Mouse (Mus musculus) Muller cell, postnatal 12 days (primary cell): ENCODE results near the gene Pax6.
A peak's percentile ranks its signal among the peaks of the same experiment; 100 is the strongest.

Experiments
- DNase-seq: peaks from one replicate; pipeline ENCODE4 v3.0.0-alpha.2; 2015; ENCODE audit errors: inconsistent ontology term

The Pax6 gene

DNA sequence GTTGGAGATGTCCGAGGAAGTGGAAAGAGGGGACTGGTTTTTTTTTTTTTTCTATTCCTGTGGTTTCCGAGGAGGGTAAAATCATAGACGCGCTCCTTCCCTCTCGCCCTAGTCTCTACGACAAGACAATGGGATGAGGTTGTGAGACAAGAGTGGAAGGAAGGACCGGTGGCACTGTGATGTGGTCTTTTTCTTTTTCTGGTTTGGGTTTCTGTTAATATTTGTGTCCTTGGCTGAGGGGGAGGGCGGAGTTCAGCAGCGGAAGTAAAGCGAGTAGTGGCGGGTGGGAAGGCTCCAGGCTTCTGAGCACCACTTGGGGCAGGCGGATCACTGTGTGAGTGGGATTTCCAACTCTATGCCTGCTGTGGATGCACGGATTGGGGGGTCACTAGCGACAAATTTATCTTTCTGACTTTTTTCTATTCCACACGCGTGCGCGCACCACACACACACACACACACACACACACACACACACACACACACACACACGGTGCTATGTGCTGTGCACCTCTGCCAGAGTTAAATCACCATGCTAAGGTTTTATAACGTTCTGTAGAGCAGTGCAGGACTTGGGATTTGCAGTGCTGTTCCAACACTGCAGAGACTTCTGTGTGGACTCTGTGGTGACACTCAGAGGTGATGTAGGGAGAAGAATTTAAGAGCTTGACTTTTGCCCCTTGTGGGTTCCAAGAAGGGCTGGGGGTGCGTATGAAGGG is 14.1 kb downstream of the Pax6 start:
- no peak for DNase-seq

DNA sequence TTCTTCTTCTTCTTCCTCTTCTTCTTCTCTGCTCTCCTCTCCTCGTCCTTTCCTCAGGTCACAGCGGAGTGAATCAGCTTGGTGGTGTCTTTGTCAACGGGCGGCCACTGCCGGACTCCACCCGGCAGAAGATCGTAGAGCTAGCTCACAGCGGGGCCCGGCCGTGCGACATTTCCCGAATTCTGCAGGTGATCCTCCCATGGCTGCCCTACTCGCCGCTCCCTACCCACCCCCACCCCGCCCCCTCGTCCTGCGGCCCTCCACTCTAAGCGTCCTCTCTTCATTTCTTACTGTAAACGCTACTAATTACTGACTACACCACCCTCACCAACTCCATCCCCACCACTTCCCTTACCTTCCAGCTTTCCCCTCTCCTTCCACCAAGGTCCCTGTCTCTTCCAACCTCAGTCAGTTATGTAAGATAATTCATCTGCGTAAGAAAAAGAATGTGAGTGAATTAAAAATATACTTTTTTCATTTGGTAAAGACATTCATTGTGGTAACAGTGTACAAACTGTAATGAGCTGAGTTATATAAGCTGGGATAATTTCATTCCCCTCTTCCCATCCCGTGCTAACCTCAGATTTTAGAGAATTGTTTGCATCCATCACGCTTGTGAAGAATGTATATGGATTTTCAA is 15.2 kb downstream of the Pax6 start:
- no peak for DNase-seq

DNA sequence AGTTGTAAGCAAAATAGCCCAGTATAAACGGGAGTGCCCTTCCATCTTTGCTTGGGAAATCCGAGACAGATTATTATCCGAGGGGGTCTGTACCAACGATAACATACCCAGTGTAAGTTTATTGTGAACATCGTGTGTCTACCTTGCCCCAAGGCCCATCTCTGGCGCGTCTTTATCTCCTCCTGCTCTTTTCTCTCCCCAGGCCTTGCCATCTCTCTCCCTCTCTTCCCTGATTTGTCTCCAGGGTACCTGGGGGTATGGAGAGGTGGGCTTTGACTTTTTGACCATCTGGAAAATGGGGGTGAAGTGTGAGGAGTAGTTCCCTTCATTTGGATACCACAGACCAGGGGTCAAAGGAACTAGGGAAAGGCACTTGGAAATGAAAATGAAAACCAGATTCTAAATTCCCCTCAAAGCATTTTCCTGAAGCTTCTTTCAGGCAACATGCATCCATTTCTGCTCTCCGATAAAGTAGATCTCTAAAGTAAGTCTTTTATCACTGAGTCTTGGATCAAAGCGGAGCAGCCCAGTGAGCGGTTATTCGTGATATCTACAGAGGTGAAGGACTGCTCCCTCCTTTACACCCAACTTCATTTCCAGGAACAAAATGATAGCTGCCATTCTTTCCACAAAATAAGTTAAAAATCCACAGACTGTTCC is 16.4 kb downstream of the Pax6 start:
- DNase-seq, result no peak

DNA sequence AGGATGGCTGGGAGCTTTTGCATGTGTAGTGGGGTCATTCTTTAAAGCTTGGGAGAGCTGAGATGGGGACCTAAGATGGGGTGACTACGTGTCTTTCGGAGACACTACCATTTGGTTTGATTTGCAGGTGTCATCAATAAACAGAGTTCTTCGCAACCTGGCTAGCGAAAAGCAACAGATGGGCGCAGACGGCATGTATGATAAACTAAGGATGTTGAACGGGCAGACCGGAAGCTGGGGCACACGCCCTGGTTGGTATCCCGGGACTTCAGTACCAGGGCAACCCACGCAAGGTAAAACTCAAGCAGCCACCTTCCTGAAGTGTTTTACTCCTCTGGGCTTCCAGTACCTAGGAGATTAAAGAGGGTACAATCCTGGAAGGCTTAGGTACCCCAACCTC is 17.0 kb downstream of the Pax6 start:
- DNase-seq, result no peak

DNA sequence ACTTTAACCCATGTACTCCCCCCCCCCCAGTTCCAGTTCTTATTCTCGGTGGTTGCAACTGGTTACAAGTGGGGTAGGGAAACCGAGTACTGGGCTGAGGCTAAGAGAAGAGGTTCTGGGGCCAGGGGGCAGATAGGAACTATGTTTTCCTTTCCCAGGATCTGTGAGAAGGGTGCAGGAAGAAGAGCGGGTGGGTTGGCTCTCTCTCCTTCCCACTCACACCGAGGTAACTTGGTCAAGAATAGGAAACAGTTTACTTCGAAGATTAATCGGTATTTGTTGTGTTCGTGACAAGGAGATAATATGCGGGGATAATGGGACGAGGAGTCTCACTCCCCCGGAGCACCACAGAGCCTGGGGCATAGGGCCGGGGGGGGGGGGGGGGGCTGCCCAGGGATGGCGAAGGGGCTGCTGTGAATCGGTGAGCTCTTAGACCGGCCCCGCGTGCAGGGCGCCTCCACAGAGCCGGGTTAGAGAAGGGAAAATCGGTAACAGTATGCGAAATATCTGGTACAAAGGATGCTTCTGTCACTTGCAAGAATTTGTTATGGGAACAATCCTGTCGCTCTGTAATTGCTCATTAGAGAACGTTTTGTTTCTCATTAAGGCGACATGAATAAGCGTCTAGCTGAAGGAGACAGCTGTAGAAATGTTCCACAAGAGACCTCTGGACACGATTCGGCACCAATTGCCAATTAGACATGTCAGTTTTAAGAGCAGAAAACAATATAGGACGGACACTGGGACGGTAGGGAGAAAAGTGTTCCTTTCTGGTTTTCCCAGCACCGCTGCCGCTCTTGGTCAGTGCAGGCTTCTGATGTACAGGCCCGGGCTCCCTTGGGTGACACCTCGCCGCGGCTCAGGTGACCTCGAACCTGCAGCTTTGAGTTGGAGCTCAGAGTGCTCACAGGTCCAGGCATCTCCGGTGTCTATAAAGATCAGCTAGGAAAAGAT is 17.9 kb downstream of the Pax6 start:
- peak; percentile 89 for DNase-seq

DNA sequence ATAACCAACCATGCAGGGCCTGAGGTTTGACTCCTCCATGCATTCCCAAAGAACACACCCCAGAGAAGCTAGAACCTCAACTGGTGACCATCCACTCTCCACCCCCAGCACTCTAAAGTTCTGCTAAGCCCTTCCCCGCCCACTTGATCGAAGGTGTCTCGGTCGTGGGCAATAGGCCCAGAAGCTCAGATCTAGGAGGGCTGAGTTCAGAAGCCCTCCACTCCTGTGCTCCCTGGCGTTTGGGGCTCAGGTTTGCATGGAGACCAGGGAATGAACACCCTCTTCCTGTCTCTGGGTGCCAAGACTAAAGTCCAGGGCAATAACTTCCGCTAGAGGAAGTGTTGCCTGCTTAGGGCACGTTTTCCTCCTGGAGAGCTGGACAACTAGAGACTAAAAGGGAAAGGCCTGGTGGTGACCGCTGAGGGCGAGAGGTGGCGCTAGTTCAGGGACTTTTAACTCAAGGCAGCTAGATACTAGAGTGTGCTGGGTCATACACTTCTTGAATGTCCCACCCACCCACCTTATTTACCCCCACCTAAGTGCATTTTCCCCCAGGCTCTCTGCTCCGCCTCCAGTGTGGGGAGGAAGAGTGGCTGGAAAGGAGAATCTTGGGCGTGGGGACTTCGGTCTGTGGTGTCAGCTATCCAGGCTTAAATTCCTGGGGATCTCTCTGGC is 18.8 kb downstream of the Pax6 start:
- peak; percentile 93 for DNase-seq

DNA sequence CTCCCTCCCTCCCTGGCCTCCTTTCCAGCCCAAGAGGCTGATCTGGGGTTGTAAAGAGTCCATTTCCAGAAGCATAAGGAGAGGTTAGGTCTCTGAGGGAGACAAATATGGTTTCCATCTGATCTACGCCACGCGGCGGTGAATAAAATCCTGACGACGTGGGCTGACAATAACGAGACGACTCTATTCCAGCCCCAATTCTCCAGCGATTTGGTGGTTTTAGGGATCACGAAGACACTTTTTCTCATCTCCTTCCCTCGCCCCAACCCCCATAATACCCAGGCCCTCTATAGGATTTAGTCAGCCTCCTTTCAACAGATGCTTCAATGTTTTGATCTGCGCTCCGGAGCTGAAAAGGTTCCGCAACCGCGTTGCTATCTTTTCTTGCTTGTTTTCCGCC is 19.3 kb downstream of the Pax6 start:
- no peak for DNase-seq

DNA sequence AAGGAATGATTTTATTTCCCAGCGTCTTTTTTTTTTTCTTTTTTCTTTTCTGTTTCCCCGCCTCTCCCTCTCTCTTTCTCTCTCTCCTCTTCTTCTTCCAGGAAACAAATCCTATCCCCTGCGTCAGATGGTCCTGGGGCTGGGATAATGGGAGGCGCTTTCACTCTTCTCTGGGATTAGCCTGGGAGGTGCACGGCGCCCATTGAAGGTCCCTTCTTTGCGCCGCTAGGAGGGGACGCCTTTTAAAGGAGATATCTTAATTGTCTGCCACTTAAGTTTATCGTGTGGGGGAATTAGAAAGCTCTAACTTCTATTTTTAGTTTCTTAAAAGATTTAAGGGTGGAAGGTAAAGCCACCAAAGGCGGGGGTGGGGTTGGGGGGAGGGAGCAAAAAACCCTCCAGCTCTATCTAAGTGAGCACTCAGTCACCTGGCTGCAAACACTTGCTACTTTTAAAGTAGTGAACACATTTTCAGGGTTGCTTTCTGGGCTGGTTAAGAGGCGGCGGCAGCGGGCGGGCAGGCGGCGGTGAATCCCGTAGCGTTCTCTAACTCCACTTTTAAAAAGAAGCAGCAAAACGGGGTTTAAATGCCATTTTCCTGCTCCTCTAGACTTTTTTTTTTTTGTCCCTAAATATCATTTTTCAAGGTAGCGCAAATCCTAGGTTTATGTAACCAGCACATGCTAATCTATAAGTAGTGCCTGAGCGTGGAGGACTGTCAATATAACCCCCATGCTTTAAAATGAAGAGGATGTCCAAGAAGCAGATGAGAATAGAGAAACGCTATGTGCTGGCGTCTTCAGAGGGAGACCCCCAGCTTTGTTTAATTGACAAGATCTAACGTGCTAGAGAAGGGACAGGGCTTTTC is 20.0 kb downstream of the Pax6 start:
- no peak for DNase-seq

DNA sequence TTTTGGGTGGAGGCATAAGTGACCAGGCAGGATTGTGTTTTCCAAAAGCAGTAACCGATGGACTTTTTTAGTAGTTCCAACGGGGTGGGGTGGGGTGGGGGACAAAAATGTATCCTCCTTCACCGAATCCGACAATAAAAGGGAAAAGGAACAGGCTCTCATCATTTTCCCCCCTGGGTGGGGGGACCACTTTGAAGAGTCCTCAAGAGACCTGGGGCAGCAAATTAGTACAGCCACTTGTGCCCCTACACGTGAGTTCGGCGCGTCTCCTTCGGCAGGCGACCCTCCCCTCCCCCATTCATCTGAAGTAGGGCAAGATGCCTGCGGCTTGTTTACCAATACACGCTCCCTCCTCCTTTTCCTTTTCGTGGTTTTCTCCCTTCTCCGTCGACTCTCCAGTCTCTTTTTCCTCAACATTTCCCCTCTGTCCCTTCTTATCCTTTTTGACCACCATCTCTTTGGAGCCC is 20.6 kb downstream of the Pax6 start:
- DNase-seq, result no peak

DNA sequence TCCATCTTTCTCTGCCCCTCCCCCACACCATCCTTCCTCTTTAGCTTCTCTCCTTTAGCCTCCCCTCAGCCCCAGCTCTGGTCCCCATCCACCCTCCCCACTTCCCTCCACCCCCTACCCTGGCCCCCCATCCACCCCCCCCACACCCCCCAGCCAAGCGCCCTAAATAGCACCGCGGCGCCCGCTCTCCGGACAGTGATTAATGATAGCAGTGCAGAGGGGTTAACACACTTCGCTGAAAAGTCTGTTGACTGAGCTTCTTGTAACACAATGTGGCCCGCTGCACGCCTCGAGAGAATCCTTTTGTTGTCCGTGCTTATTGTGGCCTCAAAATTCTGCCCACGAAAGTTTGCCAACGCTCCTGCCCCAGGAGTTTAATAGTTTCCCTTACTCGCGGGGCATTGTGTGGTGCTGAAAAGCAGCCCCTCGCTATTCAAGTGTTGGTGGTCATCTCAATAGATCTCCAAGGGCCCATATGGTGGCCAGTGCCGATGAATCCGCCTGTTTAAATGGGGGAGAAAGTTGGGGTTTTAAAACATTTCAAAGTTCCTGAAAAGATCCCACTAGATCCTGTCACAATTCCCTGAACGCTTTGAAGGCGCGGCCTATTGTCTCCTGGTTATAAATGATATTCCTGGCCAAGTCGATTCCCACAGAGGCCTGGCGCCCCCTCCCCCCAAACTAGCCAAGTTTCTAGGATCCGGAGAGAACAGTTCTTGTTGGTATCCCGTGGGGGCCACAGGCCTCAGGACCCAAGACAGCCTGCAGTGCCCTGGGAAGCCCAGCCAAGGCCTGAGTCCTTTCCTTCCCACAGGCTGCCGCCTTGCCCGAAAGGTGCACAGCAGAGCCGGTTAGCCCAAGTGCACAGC is 21.3 kb downstream of the Pax6 start:
- no peak for DNase-seq

DNA sequence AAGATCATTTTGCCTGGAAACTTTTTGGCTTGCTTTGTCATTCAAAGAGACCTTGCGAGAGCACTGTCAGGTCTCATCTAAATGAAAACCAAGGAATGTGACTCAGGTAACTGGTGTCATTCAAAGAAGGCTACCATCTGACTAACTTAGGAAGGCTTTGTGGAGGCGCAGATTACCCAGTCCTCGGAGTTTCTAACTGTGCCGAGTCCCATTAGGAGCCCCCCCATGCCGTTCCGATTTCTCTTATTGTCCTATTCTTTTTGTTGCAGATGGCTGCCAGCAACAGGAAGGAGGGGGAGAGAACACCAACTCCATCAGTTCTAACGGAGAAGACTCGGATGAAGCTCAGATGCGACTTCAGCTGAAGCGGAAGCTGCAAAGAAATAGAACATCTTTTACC is 22.6 kb downstream of the Pax6 start:
- no peak for DNase-seq

DNA sequence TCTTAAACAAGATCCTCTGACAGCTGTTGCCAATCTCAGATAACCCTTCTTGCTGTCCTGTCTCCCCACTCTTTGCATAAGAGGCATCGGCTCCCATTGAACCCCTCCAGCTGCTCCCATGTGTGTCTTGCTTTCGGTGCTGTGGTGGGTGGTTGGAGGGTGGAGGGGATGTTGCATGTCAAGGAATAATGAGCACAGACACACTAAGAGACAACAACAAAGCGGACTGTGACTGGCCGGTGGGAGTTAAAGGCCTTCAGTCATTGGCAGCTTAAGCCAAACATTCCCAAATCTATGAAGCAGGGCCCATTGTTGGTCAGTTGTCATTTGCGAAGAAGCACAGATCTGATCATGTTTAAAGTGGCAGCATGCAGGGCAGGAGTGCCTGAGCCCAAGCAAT is 29.0 kb downstream of the Pax6 start:
- DNase-seq, result peak; percentile 51

DNA sequence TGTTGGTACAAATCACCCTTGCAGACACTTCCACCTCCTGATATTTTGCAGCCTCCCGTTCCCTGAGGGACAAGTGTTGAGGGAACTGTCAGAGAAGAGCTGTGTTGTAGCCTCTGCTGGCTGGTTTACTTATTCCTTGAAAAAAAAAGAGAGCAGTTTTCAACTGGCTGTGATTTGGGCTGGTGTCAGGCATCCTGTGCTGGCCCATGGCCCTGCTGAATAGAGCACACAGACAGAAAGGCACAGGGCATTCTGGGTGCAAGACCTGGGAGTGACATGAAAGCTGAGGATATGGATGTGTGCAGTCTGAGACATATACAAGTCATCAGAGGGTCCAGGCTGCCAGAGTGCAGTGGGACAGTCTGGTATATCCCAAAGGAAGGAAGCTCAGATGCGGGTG is 29.9 kb downstream of the Pax6 start:
- peak; percentile 20 for DNase-seq

DNA sequence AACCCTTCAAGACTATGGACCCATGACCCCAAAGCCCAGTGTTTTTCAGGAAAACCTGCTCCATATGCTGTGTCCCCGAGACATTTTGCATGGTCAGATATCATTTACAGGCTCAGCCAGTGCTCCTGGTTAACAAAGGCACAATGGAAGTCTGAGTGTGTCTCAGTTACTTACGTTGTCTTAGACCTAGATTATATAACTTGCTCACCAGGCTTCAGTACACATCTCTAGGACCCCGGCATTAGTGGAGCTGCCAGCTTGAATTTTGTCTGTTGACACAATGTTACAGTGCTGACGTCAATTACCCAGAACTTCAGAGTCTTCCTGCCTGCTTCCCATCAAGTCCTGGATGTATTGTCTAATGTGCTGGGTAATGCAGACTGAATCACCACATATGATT is 33.1 kb downstream of the Pax6 start:
- peak; percentile 39 for DNase-seq

DNA sequence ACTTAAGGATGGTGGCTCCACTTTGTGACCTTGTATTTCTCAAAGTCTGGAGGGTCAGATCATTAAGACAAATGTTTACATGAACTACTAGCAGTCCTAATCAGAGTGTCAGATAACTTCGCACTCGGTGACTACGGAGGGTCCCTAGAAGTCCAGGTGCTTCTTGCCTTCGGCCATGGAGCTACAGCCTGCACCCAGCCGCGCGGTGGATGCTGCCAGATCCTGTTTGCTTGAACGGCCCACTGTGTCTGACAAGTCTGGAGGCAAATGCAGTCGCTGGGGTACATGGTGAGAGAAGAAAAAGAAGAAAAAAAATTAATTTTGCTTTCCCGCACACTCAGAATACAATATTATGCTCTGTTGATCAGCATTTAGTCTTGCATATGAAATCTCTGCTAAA is 33.9 kb downstream of the Pax6 start:
- DNase-seq, result peak; percentile 53

DNA sequence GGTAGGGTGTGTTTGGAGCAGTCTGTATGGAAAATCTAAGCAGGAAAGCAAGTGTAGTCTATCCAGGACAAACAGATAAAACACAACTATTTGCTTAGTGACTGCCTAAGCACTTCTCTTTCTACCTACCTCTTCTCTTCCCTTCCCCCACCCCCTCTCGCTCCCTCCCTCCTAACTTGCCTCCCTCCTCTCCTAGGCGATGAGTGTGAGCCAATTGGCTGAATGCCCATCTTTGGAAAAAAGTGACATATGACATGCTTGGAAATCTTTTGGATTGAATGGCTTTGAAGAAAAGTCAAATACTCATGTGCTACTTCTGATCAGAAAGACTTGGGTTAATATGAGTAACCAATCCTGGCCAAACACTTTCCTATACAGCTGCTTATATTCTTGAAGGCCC is 36.6 kb downstream of the Pax6 start:
- DNase-seq, result peak; percentile 59

DNA sequence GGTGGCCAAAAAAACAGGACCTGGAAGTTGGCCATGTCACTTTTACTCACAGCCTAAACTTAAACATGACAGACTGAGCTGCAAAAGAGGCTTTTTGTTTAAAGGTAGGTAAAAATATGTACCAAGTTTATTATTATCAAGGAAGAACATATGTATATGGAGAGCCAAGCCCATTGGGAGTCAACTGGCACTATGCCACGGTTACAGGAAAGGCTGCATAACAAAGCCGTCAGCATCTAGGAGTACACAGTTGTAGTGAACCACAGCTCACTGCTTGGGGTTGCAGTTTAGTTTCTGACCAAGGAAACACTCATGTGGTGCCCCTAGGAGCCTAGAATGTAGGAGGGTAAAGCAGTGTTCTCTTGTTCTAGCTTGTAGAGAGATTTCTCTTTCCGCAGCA is 40.4 kb downstream of the Pax6 start:
- DNase-seq, result no peak

DNA sequence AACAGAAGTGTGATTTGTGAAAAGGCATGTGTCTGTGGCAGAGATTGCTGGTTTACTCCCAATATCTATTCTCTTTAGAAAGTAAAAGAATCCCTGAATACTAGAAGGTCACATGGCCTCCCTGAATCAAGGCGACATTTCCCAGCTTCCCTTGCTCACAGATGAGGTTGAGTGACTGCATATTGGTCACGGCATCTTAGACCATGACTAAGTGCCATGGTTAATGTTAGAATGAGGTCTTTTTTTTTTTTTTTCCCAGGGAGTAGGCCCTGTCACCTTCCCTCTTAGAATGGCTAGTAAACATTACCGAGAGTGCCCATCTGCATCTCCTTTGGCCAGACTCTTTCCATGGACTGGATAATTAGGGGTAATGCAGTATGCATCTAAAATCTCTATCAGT is 41.8 kb downstream of the Pax6 start:
- no peak for DNase-seq

DNA sequence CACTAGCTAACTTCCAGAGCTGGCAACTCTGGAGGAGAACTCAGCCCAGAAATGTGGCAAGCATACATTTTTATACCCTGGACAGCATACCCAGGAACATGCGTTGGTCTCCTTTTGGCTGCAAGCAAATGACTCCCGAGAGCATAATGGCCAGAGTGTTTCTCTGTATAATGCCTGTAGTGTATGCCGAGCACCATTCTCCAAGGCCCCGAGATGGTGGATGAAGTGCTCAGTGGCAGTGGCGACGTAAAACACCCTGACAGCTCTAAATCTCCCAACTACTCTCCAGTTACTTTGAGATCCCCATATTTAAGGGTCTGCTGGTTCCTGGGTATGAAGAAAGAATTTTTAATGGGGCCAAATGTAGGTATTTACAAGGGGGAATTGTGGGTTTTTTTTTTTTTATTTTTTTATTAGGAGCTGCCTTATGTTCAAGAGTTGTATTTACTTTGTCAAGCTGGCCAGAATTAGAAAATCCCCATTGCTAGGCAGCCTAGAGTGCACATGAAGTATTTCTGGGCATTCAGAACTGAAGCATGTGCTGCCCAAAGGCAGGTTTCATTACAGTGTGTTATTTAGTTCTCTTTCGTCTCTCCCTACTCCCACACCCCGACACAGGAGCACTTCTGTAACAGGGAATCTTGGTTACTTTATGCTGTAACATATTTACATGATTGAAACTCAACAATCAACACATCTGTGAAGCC is 46.9 kb downstream of the Pax6 start:
- no peak for DNase-seq
